Mouse (Mus musculus) natural killer cell, adult 2 months (primary cell): ENCODE measurements around the gene B3gnt2.
"Not testable (repeated sequence)": the region's sequence is repeated elsewhere in the genome, so short reads cannot be mapped to it uniquely, and the experiment has no call there.

Experiments
- DNase-seq, 2 experiments: peaks; one replicate each; pipeline ENCODE4 v3.0.0; 2022; ENCODE audit warnings: low spot score in 2 of 2

B3gnt2 gene

GRCm38 (mm10) chr11:22774821-22775220, 85.9 kb downstream of the B3gnt2 start:
- DNase-seq = no peak

GRCm38 (mm10) chr11:22766238-22766637, 94.5 kb downstream of the B3gnt2 start:
- DNase-seq = no peak

DNA sequence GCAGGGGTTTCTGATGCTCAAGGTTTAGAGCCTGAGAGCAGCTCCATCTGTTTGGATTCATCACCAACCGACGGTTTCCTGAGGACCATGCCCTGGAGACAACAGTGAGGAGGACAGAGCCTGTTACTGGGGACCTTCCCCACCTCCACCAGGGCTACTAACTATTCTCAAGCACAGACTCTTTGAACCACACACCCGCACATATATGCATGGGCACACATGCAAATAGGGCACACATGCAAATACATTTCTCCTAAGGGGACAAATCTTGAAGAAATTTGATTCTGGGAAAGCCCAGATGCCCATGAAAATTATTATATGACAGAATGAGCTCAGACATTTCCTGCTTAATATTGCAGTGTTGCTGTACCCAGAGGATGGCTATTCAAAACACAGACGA, 95.3 kb downstream of the B3gnt2 start:
- no peak for DNase-seq

DNA sequence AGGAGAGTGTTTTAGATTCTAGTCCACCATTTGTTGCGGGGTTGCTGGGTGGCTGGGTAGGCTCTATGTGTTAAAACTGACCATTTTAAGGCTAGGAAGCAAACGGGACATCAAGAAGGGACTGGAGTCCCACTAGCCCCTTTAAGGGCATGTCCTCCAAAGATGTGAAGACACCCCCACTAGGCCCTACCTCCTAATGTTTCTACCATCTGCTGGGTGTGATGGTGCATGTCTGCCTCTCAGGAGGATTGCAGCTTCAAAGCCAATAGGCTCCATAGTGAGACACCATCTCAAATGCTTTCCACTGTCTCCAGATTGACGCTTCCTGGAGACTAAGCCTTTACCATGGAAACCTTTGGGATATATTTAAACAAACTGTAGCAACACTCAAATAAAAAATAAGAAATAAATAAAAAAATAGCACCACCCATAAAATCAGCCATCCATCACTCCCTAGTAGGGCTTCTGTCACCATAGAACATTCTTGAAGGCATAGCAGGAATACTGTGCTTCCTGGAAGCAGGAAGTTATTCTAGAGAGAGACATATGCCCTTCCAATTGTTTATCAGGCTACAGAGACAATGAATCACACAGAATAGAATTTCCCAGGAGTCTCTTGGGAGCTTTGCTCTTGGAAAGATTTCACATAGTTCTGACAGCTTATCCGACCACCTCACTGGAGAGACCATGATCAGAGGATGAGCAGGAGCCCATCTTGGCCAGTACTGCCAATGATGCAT, 97.0 kb downstream of the B3gnt2 start:
- DNase-seq = no peak

- DNase-seq = no peak
These were observed 97.7 kb downstream of the B3gnt2 start for GRCm38 (mm10) chr11:22763055-22763454.

- peak in 1 of 2 experiments; percentile 17 for DNase-seq
These were observed 98.4 kb downstream of the B3gnt2 start for GRCm38 (mm10) chr11:22762236-22762927.

DNA sequence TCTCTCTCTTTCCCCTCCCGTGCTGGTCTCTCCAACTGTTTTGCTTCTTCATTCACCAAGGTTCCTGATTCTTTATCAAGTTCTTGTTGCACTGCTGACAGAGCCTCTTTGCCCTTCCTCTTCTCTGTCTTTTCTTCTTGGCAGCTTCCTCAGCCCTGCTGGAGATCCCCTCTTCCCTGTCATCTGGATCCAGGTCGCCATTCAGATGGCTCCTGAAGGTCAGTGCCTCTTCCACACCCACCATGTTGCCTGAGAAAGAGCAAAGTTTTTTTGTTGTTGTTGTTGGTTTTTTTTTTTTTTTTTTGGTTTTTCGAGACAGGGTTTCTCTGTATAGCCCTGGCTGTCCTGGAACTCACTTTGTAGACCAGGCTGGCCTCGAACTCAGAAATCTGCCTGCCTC, 101.0 kb downstream of the B3gnt2 start:
- DNase-seq = no peak

- no peak for DNase-seq
These were observed 104.4 kb downstream of the B3gnt2 start for GRCm38 (mm10) chr11:22756168-22756980.

- no peak for DNase-seq
These were observed 105.6 kb downstream of the B3gnt2 start for GRCm38 (mm10) chr11:22755180-22755579.

- no peak for DNase-seq
These were observed 108.2 kb downstream of the B3gnt2 start for GRCm38 (mm10) chr11:22752596-22752995.

GRCm38 (mm10) chr11:22751592-22751991, 109.2 kb downstream of the B3gnt2 start:
- no peak for DNase-seq

- no peak for DNase-seq
These were observed 113.4 kb downstream of the B3gnt2 start for GRCm38 (mm10) chr11:22747406-22747805.

DNA sequence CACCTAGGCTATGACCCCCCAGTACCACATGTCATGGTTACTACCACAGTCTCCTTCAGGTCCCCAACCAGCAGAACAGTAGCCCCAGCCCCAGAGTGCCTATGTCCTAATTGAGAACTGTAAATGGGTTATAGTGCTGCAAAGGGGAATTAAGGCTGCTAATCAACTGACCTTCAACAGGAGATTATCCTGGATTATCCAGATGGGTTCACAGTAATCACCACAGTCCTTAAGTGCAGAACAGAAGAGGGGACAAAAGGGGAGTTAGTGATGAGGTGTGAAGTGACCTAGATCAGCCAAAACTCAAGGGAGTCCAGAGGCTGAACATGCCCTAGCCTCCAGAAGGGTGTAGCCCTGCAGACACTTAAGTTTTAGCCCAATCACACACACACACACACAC, 115.4 kb downstream of the B3gnt2 start:
- no peak for DNase-seq

- DNase-seq = no peak
These were observed 117.0 kb downstream of the B3gnt2 start for GRCm38 (mm10) chr11:22743561-22744269.

- no peak for DNase-seq
These were observed 118.6 kb downstream of the B3gnt2 start for GRCm38 (mm10) chr11:22741998-22742626.

DNA sequence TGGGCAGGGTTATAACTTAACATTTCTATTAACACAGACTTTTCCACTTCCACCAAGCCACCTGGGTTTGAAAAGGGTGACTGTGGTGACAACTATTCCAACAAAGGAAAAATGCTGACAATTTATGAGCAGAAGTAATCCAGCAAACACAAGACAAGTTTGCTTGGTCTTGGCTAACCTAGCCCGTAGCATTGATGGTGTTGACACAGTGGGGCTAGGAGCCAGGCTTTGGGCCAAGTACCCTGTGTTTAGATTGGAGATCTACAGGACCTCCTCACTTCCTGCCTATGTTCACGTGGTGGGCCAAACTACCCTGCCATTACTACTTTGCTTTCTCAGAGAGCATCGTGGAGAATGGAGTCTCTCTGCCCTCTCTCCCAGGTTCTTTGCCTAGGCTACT, 119.3 kb downstream of the B3gnt2 start:
- no peak for DNase-seq

DNA sequence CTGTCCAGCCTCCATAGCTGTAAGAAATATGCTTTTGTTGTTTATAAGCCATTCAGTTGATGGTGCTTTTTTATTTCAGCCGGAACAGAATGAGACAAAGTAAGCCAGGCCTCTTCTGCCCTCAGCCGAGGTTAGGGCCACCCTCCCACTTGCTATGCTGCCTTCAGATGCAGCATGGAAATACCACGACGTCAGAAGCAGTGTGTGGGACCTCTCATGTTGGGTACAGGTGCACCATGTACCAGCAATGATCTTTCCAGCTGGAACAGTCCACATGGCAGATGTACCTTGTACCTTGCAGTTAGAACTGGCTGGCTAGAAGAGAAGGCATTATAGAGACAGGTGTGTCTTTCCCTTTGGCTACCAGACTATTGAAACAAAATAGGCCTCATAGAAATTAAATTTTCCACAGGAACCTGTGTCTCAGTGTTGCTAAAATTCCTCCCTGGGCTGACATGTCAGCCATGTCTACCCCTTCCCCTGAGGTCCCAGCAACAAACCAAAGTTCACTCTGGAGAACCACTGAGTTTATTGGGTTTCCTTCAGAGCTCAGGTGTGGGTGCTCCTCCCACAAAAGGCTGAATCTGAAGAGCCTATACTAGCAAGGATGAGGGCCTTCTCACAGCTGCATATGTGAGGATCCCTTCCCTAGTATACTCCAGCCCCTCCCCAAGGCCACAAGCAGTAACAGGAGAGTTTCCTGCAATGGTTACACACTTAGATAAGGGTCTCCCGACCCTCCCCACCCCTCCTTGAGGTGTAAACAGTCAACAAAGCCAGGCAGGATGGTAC, 121.1 kb downstream of the B3gnt2 start:
- DNase-seq = no peak

- DNase-seq = no peak
These were observed 124.1 kb downstream of the B3gnt2 start for GRCm38 (mm10) chr11:22736521-22737225.

GRCm38 (mm10) chr11:22735128-22735527, 125.6 kb downstream of the B3gnt2 start:
- DNase-seq = not testable (repeated sequence)

GRCm38 (mm10) chr11:22733936-22734335, 126.8 kb downstream of the B3gnt2 start:
- no peak for DNase-seq
